Mouse (Mus musculus) thymus, postnatal 36 days (tissue): Measurements from ENCODE around the gene Mcat.

Experiments
- DNase-seq, 2 experiments: peaks; one replicate each; pipeline ENCODE4 v3.0.0; 2022; ENCODE audit warnings: mixed read lengths in 2 of 2

Gene Mcat

GRCm38 (mm10) chr15:83575543-83575942, 12.0 kb upstream of the Mcat start:
- no peak for DNase-seq

GRCm38 (mm10) chr15:83574731-83575351, 11.3 kb upstream of the Mcat start:
- DNase-seq = no peak

- DNase-seq = no peak
These were observed 10.0 kb upstream of the Mcat start for GRCm38 (mm10) chr15:83573606-83574005.

DNA sequence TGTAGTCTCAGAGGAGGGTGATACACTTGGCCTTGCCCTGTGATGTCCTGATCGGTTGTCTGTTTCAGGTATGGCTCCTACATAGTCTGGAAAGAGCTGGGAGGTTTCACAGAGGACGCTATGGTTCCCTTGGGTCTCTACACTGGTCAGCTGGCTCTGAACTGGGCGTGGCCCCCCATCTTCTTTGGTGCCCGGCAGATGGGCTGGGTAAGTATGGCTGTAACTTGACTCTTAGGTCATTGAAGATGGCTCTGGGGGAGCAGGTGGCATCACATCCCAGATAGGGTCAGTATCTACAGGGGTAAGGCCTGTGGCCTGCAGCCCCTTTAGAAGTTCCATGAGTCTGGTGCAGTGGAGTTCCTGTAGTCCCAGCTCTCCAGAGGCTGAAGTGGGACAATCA, 8.5 kb upstream of the Mcat start:
- no peak for DNase-seq

DNA sequence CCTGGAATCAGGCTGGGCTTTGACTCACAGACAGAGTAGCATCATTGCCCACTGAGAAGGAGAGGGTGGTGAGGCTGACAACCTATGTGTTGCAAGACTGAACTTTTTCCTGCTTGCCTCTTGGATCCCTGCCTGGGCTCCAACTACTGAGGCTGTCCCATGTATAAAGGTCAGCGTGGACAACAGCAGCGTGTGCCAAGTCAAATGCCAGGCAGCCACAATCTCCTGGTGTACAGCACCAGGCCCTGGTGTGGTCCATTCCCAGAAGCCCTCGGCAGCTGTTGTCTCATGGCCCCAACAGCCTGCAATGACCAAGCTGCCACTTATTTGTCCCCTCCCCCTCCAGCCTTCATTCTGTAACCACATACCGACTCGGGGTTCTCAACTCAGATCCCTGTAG, 8.0 kb upstream of the Mcat start:
- no peak for DNase-seq

DNA sequence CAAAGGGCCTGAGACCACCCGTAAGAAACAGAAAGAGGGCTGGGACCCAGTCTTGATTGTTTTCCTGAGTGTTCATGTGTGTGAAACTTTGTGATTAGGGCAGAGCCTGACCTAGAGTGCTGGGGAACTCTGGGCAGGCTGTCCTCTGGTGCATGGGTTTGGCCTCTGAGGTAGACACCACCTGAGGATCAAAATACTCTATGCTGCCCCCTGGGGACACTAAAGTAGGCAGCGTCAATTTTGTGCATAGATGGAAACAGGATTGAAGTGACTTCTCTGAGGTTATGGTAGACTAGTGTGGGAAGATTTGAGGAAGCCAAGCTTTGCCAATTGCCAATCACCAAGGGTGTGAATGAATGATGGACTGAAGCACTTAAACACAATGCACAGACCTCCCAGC, 7.1 kb upstream of the Mcat start:
- DNase-seq = no peak

- no peak for DNase-seq
These were observed 6.1 kb upstream of the Mcat start for GRCm38 (mm10) chr15:83569682-83570081.

DNA sequence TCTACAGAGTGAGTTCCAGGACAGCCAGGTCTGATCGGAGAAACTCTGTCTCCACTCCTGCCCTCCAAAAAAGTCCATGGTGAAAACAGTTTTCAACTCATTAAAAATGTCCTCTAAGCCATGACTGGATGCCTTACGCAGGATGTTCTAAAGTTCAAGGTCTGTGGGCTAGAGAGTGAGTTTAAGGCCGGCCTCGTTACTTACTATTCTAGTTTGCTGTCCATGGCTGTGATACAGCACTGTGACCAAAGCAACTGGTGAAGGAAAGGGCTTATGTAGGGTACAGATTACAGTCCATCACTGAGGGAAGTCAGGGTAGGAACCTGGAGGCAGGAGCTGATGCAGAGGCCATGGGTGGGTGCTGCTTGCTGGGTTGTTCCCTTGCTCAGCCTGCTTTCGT, 5.0 kb upstream of the Mcat start:
- no peak for DNase-seq

- no peak for DNase-seq
These were observed 4.1 kb upstream of the Mcat start for GRCm38 (mm10) chr15:83567728-83568127.

DNA sequence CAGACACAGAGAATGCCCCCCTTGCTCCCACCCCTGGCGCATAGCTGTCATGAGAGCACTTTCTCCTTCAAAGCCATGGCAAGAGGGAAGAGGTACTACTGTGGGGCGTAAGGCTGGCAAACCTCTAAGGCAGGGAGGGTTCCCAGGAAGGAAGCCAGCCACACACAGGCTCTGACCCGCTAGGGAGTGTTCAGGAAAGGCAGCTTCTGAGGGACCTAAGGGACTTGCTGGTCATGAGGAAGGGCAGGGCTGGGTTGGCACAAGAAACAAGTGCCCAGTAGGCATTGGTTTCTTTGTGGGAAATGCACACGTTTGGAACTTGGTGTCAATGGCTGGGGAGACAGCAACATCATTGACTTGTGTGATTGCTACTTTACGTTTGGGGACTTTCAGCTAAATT, 2.4 kb upstream of the Mcat start:
- DNase-seq = no peak

- no peak for DNase-seq
These were observed 1.8 kb upstream of the Mcat start for GRCm38 (mm10) chr15:83565434-83565833.

GRCm38 (mm10) chr15:83563857-83564651, 467 bp upstream of the Mcat start:
- DNase-seq = peak; percentile 58 to 65

GRCm38 (mm10) chr15:83562626-83563270, 839 bp downstream of the Mcat start:
- DNase-seq = peak; percentile 82 to 87

DNA sequence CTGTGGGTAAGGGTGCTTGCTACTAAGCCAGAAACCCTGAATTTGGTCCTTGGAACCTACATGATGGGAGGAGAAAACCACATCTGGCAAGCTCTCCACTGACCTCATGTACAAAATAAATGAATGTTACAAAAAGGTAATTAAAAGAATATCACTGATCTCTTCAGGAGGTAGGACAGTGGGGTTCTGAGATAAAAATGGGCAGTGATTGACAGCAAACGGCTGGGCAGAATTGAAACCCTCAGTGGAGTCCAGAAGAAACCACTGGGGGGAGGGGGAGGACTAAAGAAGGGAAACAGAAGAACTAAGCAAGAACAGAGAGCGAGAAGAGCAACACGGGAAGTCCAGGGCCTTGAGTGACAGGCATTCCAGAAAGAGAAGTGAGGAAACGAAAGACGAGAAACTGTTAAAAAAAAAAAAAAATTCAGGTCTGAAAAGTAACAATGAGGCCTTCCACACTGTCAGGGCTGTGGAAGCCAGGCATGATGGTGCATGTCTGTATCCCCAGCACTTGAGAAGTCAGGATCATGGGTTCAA, 2.6 kb downstream of the Mcat start:
- DNase-seq = no peak

DNA sequence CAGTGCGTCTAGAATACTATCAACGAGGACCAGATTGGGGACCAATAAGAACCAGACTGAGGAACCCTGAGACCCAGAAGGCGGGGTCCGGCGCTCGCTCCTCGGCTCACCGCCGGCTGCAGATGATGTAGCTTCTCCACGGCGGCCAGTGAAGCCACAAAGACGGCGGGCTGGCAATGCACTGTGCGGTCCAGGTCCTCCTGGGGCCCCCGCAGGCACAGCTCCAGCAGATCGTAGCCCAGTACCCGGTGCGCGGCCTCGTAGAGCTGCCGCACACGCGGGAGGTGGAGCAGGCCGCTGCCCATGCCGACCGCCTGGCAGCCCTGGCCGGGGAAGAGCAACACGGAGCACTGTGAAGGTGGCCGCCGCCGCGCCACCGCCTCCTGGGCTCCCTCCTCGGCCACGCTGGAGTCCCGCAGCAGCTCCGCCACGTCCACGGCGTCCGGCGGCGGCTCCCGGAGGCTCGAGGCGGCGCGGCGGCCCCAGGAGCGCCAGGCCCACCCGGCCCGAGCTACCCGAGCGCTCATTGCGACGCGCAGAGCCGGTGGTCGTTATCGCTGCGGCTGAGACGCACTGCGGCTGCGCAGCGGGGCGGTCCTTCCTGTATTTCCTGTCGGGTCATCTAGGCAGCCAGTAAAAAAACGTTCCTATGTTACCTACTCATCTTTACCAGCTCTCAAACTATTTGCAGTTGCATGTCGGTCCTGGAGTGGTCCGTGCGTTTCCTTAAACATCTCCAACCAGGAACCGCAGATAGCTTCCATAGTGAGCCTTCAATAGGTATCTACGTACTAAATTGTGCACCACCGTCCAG, 8.2 kb downstream of the Mcat start:
- peak; percentile 88 to 92 for DNase-seq

DNA sequence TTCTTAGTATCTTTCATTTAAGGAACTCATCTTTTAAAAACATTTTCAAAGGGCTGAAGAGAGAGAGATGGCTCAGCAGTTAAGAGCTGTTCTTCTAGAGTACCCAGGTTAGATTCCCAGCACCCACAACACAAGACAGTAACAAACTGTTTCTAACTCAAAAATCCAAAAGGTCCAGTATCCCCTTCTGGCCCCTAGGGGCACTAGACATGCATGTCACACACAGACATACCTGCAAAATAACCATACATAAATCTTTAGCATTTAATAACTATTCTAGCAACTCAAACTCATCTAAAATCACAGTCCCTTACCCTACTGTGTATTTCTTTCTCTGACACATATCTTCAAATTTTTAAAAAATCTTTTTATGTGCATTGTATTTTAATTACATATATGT, 9.8 kb downstream of the Mcat start:
- DNase-seq = no peak

DNA sequence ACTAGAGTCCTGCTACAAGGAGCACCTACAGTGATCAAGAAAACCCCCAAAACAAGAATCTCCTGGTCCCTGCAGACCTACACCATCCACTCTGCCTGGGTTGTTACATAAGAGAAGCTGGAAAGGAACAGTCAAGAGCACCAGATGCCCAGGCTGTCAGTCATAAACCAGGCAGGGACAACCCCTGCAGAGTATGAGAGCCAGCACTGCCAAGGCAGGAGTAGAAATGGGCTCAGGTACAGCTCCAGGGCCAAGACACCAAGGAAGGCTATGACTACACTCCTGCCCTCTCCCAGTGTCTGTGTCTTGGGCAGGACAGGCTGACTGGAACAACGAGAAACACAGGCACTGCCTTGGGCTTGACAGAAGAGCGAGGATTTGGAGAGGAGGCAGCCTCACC, 13.4 kb downstream of the Mcat start:
- no peak for DNase-seq

DNA sequence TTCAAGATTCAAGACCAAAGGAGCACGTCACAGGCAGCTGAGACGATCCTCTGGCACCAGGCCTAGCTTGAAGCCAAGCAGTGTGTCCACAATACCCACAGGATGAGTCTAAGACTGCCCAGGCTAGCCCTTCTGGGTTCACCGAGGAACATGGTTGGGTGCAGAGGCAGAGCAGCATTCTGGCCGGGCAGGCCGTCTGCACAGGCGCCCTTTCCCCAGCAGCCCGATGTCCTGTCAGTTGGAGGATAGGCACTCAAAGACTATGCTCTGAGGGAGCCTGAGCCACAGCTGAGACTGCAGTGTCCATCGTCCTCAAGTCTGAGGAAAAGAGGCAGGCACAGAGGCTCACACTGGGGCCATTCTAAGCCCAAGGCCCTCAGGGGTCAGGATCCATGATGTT, 16.4 kb downstream of the Mcat start:
- DNase-seq = no peak

- DNase-seq = no peak
These were observed 17.6 kb downstream of the Mcat start for GRCm38 (mm10) chr15:83546029-83546428.

GRCm38 (mm10) chr15:83541647-83542287, 21.8 kb downstream of the Mcat start:
- DNase-seq = no peak

DNA sequence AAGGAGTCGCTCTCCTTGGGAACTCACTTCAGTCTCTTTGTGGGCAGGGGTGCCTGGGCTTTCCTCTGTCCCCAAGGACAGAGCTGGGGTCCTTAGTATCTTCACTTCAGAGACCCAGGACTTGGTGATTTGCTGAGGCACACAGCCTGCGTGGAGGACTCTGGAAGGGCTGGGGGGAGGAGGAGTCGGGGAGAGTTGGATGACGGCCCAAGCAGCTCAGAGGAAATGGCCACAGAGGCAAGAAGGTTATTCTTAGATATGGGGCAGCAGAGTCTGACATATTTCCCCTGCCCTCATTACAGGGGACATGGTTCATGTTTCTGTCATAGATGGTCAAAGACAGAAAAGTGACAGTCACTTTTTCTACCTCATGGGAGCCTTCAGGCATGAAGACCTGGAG, 23.7 kb downstream of the Mcat start:
- no peak for DNase-seq

DNA sequence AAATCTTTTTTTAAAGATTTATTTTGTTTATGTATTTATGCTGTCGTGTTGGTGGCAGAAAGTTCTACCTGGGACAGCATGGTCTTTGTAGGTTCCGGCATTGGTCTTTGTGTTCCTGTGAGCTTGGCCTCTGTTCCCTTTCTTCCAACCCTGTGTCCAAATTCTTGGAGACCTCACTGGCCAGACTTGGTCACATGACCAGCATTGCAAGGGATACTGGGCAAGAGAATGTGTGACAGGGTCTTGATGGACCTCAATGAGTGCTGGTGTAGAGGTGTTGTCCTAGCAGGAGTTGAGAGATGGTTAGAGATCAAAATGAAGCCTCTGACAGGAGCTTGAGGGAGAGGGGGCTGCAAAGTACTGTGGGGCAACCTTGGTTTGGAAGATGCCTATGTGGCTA, 24.7 kb downstream of the Mcat start:
- DNase-seq = no peak

DNA sequence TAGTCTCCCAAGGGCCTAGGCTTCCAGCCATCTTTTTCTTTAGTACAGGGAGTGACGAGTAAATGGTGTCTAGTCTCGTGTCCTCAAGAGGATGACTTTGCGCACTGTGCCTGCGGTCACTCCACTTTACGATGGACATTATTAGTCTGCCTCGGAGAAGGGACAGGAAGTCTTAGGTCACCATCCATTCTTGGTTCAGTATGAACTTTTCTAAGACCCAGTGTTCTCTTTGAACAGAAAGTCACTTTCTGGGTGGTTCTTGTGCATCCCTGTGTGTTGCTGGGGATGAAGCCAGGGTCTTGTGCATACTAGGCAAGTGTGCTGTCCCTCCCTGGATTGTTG, 27.7 kb downstream of the Mcat start:
- no peak for DNase-seq
